Mouse (Mus musculus) ES-Bruce4 (cell line): ENCODE results near the gene Farsb.

Source experiments
- CTCF ChIP-seq: IDR thresholded peaks from one replicate; pipeline ENCODE4 v1.8.1; 2011; ENCODE audit warnings: low read depth, low read length
- EP300 ChIP-seq: IDR thresholded peaks from 2 replicates; pipeline ENCODE4 v1.6.1; 2011; ENCODE audit warnings: low read depth, low read length; ENCODE audit not compliant: insufficient read depth
- POLR2A ChIP-seq: IDR thresholded peaks from one replicate; pipeline ENCODE4 v1.8.1; 2011; ENCODE audit warnings: low read length; ENCODE audit not compliant: insufficient read depth

DNA sequence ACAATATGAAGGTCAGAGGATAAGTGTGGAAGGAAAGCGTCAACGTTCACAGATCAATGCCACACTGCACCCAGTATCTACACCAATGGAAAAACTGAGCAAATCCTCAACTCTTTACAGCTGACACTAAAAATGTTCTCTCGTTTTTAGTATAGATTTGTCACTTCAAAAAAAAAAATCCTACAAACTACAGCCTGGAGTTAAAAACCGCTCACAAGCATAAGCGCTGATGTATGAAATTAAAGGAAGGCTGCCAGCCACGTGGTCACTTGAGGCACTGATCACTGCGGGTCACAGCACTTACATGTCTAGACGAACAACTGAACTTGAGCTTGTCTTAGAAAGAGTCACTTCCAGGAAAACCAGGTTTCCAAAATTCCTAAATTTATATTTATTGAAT is 34.8 kb downstream of the Farsb start:
- TF ChIP-seq CTCF = no peak
- TF ChIP-seq POLR2A = no peak
- no peak for TF ChIP-seq EP300
